Mouse (Mus musculus) kidney, postnatal 36 days (tissue): ENCODE data around the gene Wdr31.
A peak's percentile ranks its signal among the peaks of the same experiment; 100 is the strongest.

Source experiments
- DNase-seq, 2 experiments: peaks; one replicate each; pipeline ENCODE4 v3.0.0; 2021 to 2022; ENCODE audit warnings: mixed read lengths in 2 of 2

Wdr31 gene

GRCm38 (mm10) chr4:62470598-62471051, at the start of gene Wdr31:
Wdr31 (minus strand) TSS chr4:62470896.
- DNase-seq, result peak; percentile 71 to 86

GRCm38 (mm10) chr4:62519849-62520233, 49.1 kb upstream of the Wdr31 start, which contains the start of gene Alad:
Alad (minus strand) TSS chr4:62519918.
- peak; percentile 96 to 97 for DNase-seq

DNA sequence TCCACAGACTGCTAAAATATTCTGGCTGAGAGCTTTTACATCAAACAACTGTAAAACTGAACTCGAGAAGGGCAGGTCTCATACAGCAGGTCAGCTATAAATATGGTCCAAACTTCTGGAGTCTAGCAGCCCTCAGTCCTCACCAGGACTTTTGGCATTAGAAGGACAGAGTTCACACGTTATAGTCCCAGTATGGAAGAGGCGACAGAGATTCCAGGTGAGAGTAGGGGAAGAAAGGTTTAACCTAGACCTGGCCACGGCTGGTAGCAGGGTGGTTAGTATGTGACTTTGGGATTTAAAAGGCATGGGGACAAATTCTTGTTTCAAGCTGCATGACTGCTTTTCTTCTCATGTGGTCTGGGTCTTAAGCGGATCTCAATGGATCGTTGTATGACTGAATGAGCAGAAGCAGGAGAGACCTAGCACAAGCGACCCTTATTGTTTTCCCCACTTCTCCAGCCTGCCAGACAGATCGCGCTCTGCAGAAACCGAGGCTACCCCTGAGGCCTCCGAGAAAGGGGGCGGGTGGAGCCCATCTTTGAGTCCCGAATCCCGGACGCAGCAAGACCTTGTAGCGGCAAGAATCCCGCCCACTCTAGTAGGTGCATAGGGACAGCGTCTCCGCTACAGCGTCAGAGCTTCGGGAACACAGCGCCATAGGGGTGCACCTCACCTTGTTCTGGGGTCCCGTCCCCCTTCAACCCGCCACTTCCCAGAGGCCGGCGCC, 48.6 kb upstream of the Wdr31 start:
- no peak for DNase-seq

DNA sequence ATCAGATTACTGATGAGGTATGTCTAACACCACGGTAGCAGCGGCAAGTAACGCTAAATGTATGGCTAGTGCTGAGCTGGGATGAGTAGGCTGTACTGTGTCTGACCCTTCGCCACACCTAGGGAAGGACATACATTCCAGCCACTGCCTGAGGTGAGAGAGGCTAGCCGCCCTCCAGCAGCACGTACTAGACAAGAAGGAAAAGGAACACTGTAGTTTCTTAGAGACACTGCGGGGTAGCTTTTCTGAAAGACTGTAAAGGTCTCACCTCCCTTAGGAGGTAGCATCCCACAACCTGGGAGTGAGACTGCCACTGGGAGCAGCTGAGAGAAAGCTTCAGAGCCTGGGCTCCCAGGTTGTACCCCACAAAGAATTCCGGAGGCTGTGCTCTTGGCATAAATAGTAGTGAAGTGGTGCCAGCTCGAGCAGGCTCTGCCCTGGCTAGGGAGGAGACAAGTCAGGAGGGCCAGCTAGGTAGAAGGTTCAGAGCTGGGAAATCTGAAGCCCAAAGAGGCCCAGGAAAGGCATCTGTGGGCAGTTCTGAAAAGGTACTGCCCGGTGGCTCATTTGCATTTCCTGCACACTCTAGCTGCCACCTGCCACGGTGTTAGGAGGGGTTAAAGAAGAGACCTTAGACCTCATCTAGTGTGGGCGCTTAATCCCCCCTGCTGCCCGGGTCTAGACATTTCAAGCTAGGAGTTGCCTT, 47.9 kb upstream of the Wdr31 start:
- peak; percentile 72 to 82 for DNase-seq

GRCm38 (mm10) chr4:62517538-62518415, 47.1 kb upstream of the Wdr31 start:
- no peak for DNase-seq

- no peak for DNase-seq
Observed at GRCm38 (mm10) chr4:62517046-62517445, 46.4 kb upstream of the Wdr31 start.

- no peak for DNase-seq
Observed at GRCm38 (mm10) chr4:62516579-62516978, 45.9 kb upstream of the Wdr31 start.

DNA sequence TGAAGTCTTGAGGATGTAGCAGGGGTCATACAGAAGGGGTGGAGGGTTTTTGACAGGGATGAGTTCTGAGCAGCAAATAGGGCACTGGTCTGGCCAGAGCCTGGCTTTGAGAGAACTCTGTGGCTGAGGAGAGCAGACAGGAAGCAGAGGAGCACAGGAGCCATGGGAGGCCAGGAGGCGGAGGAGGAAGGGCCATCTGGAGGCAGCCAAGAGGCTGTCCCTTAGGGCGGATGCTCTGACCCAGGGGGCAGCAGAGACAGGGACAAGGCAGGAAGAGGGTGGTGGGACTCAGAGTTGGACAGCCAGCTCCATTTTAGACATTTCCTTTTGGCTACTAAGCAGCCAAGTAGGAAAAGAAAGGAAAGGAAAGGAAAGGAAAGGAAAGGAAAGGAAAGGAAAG, 45.4 kb upstream of the Wdr31 start:
- peak; percentile 81 to 83 for DNase-seq

- DNase-seq, result peak in 1 of 2 experiments; percentile 36
Observed at GRCm38 (mm10) chr4:62515490-62515889, 44.8 kb upstream of the Wdr31 start.

- no peak for DNase-seq
Observed at GRCm38 (mm10) chr4:62514995-62515394, 44.3 kb upstream of the Wdr31 start.

- DNase-seq, result no peak
Observed at GRCm38 (mm10) chr4:62513998-62514506, 43.4 kb upstream of the Wdr31 start.

- peak; percentile 91 to 92 for DNase-seq
Observed at GRCm38 (mm10) chr4:62509946-62510345, 39.2 kb upstream of the Wdr31 start.

- peak; percentile 46 to 64 for DNase-seq
Observed at GRCm38 (mm10) chr4:62508839-62509238, 38.1 kb upstream of the Wdr31 start.

GRCm38 (mm10) chr4:62506798-62507197, 36.1 kb upstream of the Wdr31 start:
- DNase-seq, result peak; percentile 68 to 69

GRCm38 (mm10) chr4:62505991-62506390, 35.3 kb upstream of the Wdr31 start:
- DNase-seq, result no peak

GRCm38 (mm10) chr4:62503374-62503970, 32.8 kb upstream of the Wdr31 start, which contains the start of gene Hdhd3:
Hdhd3 (minus strand) TSS chr4:62503467.
- DNase-seq, result no peak

- DNase-seq, result peak; percentile 57 to 70
Observed at GRCm38 (mm10) chr4:62502969-62503368, 32.3 kb upstream of the Wdr31 start.

DNA sequence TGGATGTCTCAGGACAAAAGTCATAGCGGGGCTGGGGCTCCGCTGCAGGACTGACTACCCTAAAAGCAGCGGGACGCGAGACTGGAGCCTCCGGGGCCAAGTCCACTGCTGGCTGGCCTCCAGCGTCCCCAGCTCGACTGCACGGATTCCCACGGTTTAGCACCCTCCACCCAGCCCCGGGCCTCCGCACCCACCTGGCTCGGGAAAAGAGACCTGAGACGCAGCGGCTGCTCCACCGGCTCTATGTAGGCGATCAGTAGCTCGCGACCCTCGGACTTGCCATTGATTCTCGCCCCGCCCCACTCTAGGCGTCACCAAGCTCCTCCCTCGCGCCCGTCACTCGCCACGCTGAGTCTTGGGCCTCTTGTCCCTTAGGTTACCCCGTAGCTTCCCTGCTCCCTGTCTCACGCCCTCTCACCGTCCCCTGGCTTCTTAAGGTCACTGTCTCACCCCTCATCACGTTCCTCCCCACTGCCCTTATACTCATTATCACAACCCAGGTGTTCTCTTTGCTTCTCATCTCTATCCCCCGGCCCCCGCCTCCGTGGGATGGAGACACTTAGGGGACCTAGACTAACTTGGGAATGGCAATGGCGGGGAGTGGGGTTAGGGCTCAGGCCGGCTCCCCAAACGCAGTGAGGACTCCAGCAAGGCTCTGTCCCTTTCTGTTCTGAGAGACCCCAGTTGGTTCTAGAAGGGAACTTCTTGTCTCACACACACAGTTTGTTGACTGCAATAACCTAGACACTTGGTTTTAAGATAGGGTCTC, 31.5 kb upstream of the Wdr31 start:
- peak; percentile 94 to 96 for DNase-seq

GRCm38 (mm10) chr4:62501534-62501933, 30.8 kb upstream of the Wdr31 start:
- DNase-seq, result no peak

GRCm38 (mm10) chr4:62500799-62501198, 30.1 kb upstream of the Wdr31 start:
- no peak for DNase-seq

GRCm38 (mm10) chr4:62496815-62497214, 26.1 kb upstream of the Wdr31 start:
- DNase-seq, result peak; percentile 86 to 90
